Mouse (Mus musculus) layer of hippocampus, adult 9-10 months (tissue): Measurements from ENCODE around the gene Il6.
A peak's percentile ranks its signal among the peaks of the same experiment; 100 is the strongest.
"Not testable (repeated sequence)": the region's sequence is repeated elsewhere in the genome, so short reads cannot be mapped to it uniquely, and the experiment has no call there.

Source experiments
- DNase-seq: peaks from one replicate; pipeline ENCODE4 v3.0.0; 2022; ENCODE audit warnings: low spot score

Il6 gene

GRCm38 (mm10) chr5:30012726-30013503 is at the start of gene Il6:
Gene Il6 (plus strand): TSS chr5:30013114.
- DNase-seq = peak; percentile 85

- DNase-seq = no peak
These were observed 49.4 kb upstream of the Il6 start for GRCm38 (mm10) chr5:29963488-29963887.

GRCm38 (mm10) chr5:29970212-29970611 is 42.7 kb upstream of the Il6 start:
- no peak for DNase-seq

GRCm38 (mm10) chr5:29972796-29973195 is 40.1 kb upstream of the Il6 start:
- no peak for DNase-seq

- DNase-seq = no peak
These were observed 39.4 kb upstream of the Il6 start for GRCm38 (mm10) chr5:29973533-29973932.

- no peak for DNase-seq
These were observed 38.8 kb upstream of the Il6 start for GRCm38 (mm10) chr5:29974115-29974514.

GRCm38 (mm10) chr5:29993583-29993982 is 19.3 kb upstream of the Il6 start:
- DNase-seq = no peak

GRCm38 (mm10) chr5:29994344-29994743 is 18.6 kb upstream of the Il6 start:
- DNase-seq = no peak

GRCm38 (mm10) chr5:29997351-29997750 is 15.6 kb upstream of the Il6 start:
- DNase-seq = no peak

GRCm38 (mm10) chr5:30000921-30001320 is 12.0 kb upstream of the Il6 start:
- no peak for DNase-seq

GRCm38 (mm10) chr5:30014580-30014979 is 1.7 kb downstream of the Il6 start:
- DNase-seq = peak; percentile 29

GRCm38 (mm10) chr5:30035862-30036261 is 22.9 kb downstream of the Il6 start:
- DNase-seq = not testable (repeated sequence)

GRCm38 (mm10) chr5:30037111-30037510 is 24.2 kb downstream of the Il6 start:
- not testable (repeated sequence) for DNase-seq

GRCm38 (mm10) chr5:30039324-30039723 is 26.4 kb downstream of the Il6 start:
- DNase-seq = not testable (repeated sequence)

GRCm38 (mm10) chr5:30039841-30040240 is 26.9 kb downstream of the Il6 start:
- DNase-seq = not testable (repeated sequence)

GRCm38 (mm10) chr5:30058216-30058731 is 45.4 kb downstream of the Il6 start:
- DNase-seq = no peak

GRCm38 (mm10) chr5:30059607-30060006 is 46.7 kb downstream of the Il6 start:
- not testable (repeated sequence) for DNase-seq

GRCm38 (mm10) chr5:30067726-30068125 is 54.8 kb downstream of the Il6 start:
- no peak for DNase-seq
